Mouse (Mus musculus) lung, postnatal 25 days (tissue): ENCODE results near the gene Bcl3.

Experiments used
- DNase-seq: peaks from one replicate; pipeline ENCODE4 v3.0.0; 2022; ENCODE audit warnings: low spot score

Gene Bcl3

DNA sequence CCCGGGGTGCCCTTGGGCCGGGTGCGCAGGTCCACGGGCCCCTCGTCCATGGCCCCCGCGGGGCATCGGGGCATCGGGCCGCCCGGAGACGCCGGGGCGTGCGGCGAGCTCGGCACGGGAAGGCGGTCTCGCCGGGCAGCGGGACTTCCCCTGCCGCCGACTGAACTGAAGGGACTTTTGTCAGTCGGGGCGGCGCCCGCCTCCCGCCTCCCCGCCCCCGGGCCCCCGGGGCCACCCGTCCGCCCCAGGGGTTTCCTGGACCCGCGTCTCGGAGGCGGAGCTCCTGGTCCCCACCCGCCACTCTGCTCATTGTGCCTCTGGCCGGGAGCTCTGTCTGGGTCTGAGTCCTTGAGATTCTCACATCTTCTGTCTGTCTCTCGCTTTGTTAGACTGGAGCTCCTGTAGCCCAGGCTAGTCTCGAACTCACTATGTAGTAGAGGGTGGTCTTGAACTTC lies at the start of gene Bcl3:
TSS of gene Bcl3 (minus strand) at position 167 of the 455 bp plus-strand sequence.
- peak; percentile 77 for DNase-seq

DNA sequence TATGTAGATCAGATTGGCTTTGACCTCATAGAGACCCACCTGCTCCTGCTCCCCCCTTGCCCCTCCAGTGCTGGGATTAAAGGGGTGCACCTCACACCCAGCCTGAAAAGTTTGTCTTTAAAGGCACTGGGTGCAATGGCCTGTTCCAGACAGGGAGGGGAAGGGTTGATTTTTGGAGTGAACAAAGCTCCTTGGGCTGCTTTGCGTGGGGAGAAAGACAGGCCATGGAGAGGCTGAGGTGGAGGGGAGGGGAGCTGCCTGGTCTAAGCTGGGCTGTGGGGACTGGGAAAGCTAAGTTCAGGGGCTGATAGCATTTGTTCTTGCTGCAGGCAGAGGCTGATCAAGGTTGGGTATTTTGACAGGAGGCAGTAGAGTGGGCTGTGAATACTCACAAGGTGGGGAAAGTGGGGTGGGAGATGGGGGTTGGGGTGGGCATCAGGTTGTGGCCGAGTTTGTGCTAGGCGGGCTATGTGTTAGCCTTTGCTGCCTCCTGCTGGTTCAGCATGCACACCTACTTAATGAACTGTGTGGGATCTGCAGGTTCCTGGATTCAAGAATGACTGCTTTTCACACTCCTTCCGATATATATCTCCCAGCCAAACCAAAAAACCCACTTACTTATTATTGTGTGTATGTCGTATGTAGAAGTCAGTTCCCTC lies 49.5 kb upstream of the Bcl3 start:
- peak; percentile 43 for DNase-seq

DNA sequence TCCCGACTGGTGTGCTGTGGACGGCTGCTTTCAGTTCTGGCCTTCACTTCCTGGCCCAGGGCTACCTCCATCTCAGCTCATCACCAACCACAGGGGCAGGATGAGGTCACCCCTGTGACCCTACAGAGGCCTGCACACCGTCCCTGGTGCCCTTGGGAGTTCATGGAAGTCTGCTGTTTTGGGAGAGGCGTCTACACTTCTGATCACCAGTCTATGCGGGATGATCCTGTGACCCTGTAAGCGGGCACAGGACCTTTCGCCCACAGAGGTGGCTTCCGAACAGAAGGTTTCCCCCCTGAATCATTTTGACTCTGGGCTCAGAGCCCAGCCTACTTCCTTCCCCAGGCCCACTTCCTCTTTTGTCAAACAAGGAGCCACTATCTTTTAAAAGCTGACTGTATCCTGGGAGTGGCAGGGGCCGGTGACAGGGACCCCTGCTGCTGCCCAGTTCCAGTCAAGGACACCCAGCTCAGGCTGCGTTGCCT lies 48.6 kb upstream of the Bcl3 start:
- DNase-seq: peak; percentile 58

DNA sequence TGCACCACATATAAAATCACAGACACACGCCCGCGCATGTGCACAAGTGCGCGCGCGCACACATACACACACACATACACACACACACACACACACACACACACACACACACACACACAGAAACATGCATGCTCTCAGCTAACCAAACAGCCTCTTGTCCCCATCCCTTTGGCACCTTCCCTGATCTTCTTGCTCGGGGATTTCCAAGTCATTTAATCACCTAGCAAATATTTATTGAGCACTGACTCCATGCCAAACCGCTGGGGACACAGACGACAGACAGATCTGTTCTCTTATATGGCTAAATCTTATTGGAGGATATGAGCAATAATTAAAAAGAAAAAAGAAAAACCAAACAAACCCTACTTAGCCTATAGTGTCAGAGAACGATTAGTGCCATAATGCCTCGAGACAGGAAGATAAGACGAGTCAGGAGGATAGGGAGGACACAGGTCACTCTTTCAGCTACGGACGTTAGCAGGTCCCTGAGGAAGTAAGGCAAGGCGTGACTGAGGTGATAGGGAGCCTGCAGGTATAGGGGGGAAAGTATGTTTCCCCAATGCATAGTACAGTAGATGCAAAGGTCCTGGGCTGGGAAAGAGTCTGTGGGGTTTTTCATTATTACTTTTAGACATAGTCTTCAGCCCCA lies 45.3 kb upstream of the Bcl3 start:
- no peak for DNase-seq

DNA sequence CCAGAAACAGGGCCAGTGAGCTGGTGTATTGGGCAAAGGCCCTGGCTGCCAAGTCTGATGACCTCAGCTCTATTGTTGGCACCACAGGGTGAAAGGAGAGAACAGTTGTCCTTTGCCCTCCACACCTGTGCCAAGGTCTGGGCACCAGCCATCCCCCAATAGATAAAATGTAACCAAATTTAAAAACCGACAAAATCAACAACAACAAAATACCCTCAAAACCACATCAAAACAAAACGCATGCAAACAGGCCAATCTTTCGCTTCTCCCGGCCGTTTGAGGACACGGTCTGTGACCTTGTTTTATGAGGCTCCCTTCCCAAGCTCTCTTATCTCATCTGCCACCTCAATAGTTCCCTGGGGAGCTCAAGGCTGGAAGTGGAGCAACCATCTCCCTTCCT lies 43.9 kb upstream of the Bcl3 start:
- no peak for DNase-seq

DNA sequence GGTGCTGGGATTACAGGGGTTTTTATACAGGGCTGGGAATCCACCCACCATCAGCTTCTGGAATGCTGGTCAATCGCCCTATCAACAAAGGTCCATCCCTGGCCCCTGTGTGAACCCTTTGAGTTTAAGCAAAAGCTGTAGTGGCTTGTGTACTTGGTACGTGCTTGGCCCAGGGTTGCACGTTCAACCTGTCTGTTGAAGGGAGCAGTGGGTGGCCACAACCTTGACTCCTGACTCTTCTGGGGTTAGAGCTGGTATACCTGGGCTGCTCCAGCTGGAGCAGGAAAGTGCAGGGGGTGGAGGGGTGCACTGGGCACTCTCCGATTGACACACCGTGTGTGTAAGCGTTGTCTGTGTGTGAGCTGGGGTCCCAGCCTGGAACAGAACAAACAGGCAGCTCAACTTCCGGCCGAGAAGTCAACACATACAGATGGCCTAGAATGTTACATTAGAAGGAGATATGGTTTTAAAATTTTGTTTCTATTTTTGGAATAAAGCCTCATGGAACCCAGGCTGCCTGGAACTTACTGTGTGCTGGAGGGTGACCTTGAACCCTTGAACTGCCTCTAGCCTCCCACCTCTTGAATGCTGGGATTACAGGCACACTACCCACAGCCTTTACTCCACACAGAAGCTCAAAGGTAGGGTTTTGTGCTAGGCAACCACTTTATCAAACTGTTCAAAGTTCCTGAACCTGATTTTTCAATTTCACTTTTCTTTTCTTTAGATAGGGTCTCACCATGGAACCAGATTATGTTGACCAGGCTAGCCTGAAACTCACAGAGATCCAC lies 42.9 kb upstream of the Bcl3 start:
- no peak for DNase-seq

DNA sequence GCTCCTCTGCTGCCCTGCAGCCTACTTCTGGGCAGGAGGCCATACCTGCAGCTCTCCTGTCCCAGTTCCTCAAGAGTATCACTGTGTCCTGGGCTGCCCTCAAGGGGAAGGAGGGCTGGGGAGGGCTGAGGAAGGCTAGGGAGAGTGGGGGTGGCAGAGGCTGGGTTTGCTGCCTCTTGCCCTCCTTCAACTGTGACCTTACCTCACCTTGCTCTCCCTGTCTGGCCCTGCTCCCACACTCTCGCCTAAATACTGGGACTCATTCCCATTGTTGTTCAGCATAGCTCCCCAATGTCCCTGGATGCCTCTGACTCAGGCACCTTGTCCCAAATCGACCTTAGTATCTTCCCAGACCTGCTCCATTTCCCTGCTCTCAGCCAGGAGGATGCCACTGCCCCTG lies 41.7 kb upstream of the Bcl3 start:
- peak; percentile 53 for DNase-seq

DNA sequence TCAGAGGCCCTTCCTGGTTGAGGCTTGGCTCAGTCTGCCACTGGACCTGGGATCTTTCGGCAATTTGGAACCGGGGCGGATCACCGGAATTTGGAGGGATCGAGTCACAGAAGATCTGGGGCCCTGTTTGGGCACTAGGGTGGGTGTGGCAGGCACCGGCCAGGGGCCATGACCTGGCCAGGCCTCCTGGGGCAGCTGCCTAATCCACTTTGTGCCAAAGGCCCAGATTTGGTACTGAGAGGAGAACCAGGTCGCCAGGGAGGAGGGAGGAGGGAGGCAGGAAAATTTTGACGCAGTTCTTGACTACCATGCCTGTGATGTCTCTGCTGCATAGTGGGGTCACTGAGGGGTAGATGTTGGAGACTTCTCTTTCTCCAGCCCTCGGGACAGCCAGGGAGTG lies 38.6 kb upstream of the Bcl3 start, which contains the start of gene Ceacam16:
TSS of gene Ceacam16 (minus strand) at position 101 of the 400 bp plus-strand sequence.
- DNase-seq: no peak

DNA sequence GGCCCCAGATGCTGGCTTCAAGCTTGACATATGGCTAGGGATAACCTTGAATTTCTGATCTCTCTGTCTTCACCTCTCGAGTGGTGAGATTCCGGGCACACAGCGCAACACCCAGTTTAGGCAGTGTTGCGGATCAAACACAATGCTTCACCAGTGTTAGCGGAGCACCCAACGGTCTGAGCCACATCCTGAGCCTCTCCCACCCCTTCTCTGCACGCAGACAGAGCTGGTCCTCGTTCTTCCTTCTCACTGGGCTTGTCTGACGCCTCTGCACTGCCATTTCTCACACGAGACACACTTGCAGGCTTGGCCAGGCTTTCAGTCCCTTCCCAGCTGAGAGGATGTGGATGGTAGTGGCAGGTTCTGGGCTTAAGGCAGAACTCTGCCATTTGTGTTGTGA lies 37.2 kb upstream of the Bcl3 start:
- no peak for DNase-seq

DNA sequence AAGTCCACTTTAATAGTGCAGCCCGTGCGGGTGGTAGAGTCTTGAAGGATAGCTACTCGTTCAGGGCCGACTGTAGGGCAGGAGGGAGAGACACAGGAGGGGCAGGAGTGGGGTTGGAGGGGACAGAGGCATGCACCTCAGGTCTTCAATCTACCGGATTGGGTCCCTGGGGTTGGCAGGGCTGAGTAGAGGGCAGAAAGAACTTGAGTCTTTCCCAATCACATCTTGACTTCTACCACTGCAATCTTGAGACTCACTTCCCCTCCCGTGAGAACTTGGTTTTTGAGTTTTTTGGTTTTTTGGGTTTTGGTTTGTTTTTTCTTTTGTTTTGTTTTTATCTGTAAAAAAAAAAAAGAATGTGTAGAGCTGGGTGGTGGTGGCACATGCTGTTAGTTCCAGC lies 33.7 kb upstream of the Bcl3 start:
- DNase-seq: no peak

DNA sequence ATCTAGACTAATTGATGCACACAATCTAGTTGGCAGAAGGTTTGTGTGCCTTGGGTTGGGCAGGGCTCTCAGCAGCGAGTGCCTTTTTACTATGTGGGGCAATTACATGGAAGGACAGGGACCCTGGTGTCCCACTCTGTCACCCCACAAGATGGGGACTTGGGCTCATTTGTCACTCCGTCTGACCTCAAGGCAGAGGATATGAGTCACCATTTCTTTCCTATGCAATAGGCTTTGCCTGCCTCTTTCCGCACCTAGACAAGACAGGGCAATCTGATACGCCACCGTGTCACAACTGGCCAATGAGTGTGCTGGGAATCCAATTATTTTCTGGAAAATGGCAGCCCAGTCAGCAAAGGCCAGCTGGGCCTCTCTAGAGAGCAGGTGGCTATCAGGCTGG lies 33.1 kb upstream of the Bcl3 start:
- no peak for DNase-seq

DNA sequence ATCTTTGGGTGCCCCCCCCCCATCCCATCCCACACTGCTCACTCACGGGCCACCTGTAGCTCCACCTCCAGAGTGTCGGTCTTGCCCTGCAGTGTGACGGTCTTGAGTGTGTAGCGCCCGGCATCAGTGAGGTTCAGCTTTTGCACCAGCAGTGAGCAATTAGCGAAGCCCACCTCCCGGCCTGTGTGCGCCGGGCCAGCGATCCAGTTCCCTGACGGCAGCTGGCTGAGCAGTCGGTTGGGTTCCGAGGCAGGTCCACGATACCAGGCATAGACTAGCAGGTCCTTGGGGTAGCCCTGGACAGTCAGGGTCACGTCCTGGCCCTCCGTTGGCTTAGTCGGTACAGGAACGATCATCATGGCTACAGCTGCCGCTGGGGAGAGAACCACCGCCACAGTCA lies 31.0 kb upstream of the Bcl3 start:
- no peak for DNase-seq

DNA sequence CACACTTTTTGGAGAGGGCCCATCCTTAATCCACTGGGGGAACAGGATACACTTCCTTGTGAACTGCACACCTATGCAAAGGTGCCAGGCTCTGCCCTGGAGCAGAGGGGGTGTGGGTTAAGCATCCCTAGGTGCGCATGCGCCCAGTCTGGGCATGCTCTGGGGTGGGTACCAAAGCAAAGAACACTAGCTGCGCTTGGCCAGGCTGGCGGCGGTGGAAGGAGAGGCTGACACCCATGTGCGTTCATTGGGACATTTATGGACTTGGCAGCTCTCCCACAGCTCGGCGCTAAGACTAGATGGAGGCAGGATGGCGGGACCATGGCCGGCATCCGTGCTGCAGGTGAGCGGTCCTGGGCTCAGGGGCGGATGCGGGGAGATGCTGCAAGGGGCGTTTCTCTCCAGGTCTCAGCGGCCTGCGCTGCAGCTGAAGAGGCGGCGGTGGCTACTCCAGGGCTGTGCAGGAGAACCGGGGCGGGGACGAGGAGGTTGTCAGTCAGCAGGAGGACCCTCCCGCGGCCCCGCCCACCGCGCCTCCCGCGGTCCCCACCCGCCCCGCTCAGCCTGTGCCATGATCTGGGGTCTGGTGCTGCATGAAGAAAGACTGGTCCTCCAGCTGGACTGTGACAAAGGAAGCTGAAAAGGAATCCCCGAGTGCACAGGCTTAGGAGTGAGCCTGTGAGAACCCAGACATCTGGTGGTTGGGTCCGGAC lies 29.4 kb upstream of the Bcl3 start, which contains the start of gene Gm19345:
TSS of gene Gm19345 (plus strand) at position 146 of the 713 bp plus-strand sequence.
- no peak for DNase-seq

DNA sequence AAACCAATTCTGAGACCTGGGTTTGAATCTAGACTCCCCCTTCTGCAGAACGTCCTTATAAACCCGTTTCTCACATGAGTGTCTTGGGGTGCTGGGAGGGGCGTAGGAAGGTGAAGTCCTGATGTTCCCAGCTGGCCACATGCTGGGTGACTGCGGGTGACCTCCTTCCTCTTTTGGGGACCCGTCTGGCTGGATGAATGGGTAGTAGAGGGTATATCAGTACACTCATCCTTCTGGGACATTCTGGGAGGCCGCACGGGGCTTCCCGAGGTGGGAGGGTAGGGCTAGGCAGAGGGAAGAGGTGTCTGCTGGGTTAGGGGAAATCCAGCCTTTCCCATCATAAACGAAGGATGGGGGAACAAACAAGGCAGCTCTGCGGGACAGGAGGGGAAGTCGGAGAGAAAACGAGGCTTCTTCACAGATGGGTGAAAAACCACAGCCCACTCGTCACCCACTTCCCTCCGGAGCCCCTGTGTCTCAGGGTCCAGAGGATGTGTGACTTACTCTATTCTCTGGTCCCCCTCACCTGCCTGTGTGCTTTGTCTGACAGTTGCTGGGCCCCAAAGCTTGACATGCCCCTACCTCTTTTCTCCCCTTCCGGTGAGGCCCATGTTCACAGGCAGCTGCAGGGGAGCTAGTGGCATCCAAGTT lies 22.1 kb upstream of the Bcl3 start:
- no peak for DNase-seq

DNA sequence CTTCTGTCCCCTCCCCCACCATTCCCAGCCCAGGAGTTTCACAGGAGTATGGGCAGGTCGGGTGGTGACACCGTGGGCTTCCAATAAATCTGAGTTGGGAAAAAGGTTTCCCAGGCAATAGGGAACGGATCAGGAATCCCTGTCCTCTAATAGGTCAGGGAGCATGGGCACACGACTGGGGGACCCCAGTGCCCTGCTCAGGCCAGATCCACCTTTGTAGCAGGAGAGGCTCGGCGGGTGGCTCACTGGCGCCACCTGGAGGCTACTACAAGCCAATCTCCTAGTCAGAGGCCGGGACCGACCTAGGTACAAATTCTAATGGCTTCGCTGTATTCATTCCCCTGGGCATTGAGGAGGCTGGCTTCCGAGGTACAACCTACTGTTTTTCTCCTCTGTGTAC lies 21.0 kb upstream of the Bcl3 start:
- peak; percentile 74 for DNase-seq

DNA sequence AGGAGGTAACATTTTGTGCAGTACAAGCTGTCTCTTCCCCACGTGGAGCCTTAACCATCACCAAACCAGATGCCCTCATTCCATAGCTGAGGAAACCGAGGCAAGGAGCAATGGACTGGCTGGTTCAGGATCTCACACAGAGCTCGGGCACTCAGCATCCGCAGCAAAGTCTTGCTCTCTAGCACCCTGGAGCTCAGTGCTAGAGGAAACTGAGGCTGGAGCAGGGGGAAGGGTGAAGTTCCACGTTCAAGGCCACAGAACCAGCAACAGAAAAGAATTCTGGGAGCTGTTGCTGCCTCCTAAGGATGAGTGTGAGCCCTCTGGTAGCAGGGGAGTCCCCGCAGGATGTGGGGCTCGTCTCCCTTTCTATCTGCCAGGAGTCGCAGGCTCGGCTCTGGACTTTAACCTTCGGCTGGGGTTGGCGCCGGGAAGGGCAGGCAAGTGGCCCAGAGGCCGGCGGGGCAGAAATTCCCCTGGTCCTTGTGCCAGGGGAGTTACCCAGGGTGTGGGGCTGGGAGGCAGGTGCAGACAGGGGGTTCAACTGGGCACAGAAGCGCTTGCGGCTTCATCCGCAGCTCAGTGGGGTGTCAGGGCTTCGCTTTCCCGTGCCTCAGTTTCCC lies 20.4 kb upstream of the Bcl3 start:
- DNase-seq: no peak

DNA sequence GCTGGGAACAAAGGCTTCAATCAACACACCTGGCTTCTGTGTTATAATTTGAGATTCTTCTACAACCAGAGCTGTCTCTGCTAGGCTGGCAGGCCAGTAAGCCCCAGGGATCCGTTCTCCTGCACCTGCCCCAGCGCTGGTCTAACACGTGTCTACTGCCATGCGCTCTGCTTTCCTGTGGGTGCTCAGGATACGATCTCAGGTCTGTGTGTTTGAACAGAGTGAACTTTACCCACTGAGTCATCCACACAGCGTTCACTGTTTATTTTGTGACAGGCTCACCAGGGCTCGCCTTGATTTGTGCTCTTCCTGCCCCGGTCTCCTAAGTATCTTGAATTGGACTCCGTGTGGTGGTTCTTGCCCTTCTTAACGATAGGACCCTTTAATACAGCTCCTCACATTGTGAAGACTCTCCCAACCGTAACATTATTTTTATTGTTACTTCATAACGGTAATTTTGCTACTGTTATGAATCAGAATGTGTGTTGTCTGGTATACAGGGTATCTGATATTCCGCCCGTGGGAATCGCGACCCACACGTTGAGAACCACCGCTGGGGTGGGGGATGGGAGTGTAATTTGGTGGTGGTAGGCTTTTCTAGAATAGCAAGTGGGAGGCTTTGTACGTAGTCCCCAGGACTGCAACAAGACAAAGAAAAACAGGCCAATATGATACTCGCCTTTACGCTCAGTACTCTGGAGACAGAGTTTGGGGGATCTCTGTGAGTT lies 19.3 kb upstream of the Bcl3 start:
- DNase-seq: no peak

DNA sequence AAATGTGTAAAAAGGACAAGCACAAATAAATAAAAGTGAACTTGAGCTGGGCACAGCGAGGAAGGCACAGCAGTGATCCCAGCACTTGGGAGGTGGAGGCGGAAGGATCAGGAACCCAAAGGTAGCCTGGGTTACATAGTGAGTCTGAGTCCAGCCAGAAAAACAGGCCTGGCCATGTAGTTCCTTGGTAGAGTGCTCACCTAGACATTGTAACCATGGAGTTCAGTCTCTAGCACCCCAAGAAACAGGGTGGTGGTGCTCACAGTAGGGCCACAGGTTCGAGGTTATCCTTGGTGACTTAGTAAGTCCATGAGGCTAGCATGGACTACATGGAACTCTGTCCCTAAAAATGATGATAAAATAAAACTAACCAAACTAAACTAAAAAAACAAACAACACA lies 18.4 kb upstream of the Bcl3 start:
- DNase-seq: no peak

DNA sequence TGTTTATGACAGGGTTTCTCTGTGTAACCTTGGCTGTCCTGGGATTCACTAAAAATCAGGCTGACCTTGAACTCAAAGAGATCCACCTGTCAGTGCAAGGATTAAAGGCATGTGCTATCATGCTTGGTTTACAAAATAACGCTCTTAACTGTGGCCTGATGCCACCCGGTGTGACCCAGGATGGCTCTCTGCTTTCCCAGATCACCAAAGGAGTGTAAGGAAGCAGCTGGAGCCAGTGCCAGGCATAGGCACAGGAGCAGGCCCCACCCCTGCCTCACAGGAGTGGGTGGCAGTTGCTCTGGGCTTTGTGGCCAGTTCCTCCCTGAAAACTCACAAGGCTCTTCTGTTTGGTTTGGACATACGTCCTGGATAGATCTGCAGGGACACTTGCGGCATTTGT lies 17.8 kb upstream of the Bcl3 start:
- DNase-seq: no peak

DNA sequence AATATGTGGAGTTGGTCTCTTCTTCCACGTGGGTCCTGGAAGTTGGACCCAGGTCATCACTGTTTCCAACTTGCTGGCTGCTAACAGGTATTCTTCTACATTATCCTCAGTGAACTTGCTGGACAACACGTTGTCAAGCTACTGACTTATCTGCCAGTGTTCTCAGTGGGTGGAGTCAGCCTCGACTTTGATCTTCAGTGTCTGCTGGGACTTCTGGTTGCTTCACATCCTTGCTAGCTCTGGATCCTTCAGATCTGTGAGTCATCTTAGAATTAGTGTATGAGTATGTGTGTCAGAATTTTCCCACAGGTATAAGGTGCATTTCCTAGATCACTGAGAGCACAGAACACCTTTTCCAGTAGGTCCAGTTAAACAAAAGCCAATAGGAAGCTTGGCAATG lies 14.3 kb upstream of the Bcl3 start:
- no peak for DNase-seq

DNA sequence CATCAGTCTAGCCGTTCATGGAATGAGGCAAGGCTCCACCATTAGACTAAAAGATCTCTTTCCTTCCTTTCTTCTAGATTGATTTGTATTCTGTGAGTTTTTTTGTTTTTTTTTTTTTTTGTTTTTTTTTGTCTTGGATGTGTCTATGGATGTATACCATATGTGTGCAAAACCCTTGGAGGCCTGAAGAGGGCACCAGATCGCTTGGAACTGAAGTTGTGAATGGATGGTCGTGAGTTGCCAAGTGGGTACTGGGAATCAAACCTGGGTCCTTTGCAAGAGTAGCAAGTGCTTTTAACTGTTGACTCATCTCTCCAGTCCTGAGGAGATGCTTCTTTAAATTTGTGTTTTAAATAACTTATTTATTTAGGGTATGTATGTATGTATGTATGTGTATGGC lies 11.5 kb upstream of the Bcl3 start:
- DNase-seq: no peak
